Mouse (Mus musculus): ENCODE data around the gene Ptprs.

- TF ChIP-seq CTCF (conservative IDR thresholded peaks at IDR 0.05; ENCODE audit: low read length): no peak
- no peak for TF ChIP-seq NANOG (IDR thresholded peaks at IDR 0.05; ENCODE audit: borderline replicate concordance, low read length)
Measured at GRCm38 (mm10) chr17:56371029-56371660, 105.1 kb downstream of the Ptprs start.
